In genomic region chr19:43699021-43699762, GRCm38 (mm10) we compare ENCODE assay signal across 19 mouse cellular contexts. TPM values are rescaled to one million over a fixed set of nuclear protein-coding genes. Genes with fewer than 3 reads are reported as not detected.
DNase-seq lines count a peak whose midpoint lies in the region; ATAC-seq and TF ChIP-seq lines count a peak whose summit lies in the region.
"Had no signal": no experiment of that assay in that cellular context is flagged by ENCODE, and none has a peak within 500 bp of the region (broad histone marks: within the 10 kb centered on the region; RNA-seq: fewer than 3 reads in every experiment).

No protein-coding gene starts in this region.

- 42% methylated on average over 11 of the region's 11 CpGs for WGBS in intestine, postnatal 0 days

- no peaks in the 10 kb centered on the region for H3K4me1 ChIP-seq in intestine, postnatal 0 days (replicated peaks; ENCODE audit: control insufficient read depth, insufficient read depth, low read length)
- H3K4me1 ChIP-seq: forebrain, embryonic 13.5 days; limb, embryonic 15.5 days had no signal

- no peaks in the 10 kb centered on the region for H3K9me3 ChIP-seq in intestine, postnatal 0 days (ENCODE audit: control insufficient read depth)
- H3K9me3 ChIP-seq: forebrain, embryonic 13.5 days; G1E; limb, embryonic 15.5 days; liver, embryonic 15.5 days had no signal

- H3K9ac ChIP-seq in intestine, postnatal 0 days (ENCODE audit: low read depth, low read length) = no peak overlapping the region
- H3K9ac ChIP-seq: forebrain, embryonic 13.5 days; limb, embryonic 15.5 days; liver, embryonic 15.5 days had no signal

- no peaks in the 10 kb centered on the region for H3K27me3 ChIP-seq in intestine, postnatal 0 days (replicated peaks; ENCODE audit: control insufficient read depth, insufficient read depth, low read length)
- H3K27me3 ChIP-seq: forebrain, embryonic 13.5 days; limb, embryonic 15.5 days; liver, embryonic 15.5 days had no signal

- H3K36me3 ChIP-seq in intestine, postnatal 0 days (ENCODE audit: control insufficient read depth, insufficient read depth) = peaks cover 29% of the 10 kb centered on the region

- no peak overlapping the region for H3K4me3 ChIP-seq in left cerebral cortex, adult 2 months
- H3K4me3 ChIP-seq in intestine, postnatal 0 days (ENCODE audit: low read depth, low read length) = no peak overlapping the region
- H3K4me3 ChIP-seq: forebrain, embryonic 13.5 days; gastrocnemius, adult 2 months; limb, embryonic 15.5 days; liver, embryonic 15.5 days had no signal

- intact Hi-C loops in left cerebral cortex, adult 2 months (cut with DNase I) = no loop called here
- intact Hi-C loops in left cerebral cortex, postnatal 10 days (cut with DNase I) = no loop called here

- ATAC-seq in intestine, postnatal 0 days = no peak
- ATAC-seq: CD4-positive, CD25-positive, alpha-beta regulatory T cell, adult 4 months; forebrain, embryonic 13.5 days had no signal

- peak overlapping the region; percentile 63 for H3K27ac ChIP-seq in left cerebral cortex, adult 2 months
- peak overlapping the region; percentile 46; the same call in 1 of the 2 replicates for H3K27ac ChIP-seq in intestine, postnatal 0 days (ENCODE audit: low read depth, low read length)
- H3K27ac ChIP-seq: forebrain, embryonic 13.5 days; gastrocnemius, adult 2 months; limb, embryonic 15.5 days; liver, embryonic 15.5 days had no signal

- no peak overlapping the region for H3K4me2 ChIP-seq in intestine, postnatal 0 days (replicated peaks; ENCODE audit: low read depth)
- H3K4me2 ChIP-seq: forebrain, embryonic 13.5 days; heart, embryonic 11.5 days; limb, embryonic 15.5 days; liver, embryonic 15.5 days; midbrain, embryonic 11.5 days had no signal

- no peak for TF ChIP-seq CTCF in left cerebral cortex, adult 2 months (IDR thresholded peaks at IDR 0.05)
- TF ChIP-seq CTCF in intestine, postnatal 0 days (IDR thresholded peaks at IDR 0.05; ENCODE audit: low read depth) = no peak

- peak; percentile 46 to 65 for DNase-seq in frontal cortex, adult 2 months (ENCODE audit: extremely low spot score in 1 of 2, low spot score in 1 of 2)
- DNase-seq in frontal cortex, postnatal 14 days (ENCODE audit: low spot score in 2 of 2) = no peak
- DNase-seq in left cerebral cortex, adult 2 months (ENCODE audit: extremely low spot score in 1 of 2, low spot score in 2 of 2) = peak in 1 of 2 experiments; percentile 37
- no peak for DNase-seq in left cerebral cortex, postnatal 10 days (ENCODE audit: extremely low spot score in 1 of 2, low spot score in 2 of 2)
- DNase-seq in NIH3T3 (ENCODE audit: low read depth) = peak; percentile 24
- no peak for DNase-seq in testis, postnatal 14 days (ENCODE audit: low spot score)
- DNase-seq in urinary bladder, adult 18-20 months (ENCODE audit: low spot score in 2 of 2) = no peak
- DNase-seq: cerebellum, adult 2 months; cerebellum, postnatal 36 days; gastrocnemius, adult 2 months; heart, postnatal 10 days had no signal

RNA-seq across cellular contexts. Expression of gene Entpd7, which starts 9.7 kb away (rescaled TPM):
- polyA plus RNA-seq in frontal cortex, adult 2 months (2012; rRNA removed) = 8.7 and 9.3 TPM in 2 replicates
- 10 to 100 TPM; 21.7 to 22.4 TPM for total RNA-seq in left cerebral cortex, adult 2 months (2021)
- total RNA-seq in left cerebral cortex, postnatal 10 days (2021) = 10 to 100 TPM; 24.6 to 25.7 TPM
- 61.5 and 65.2 TPM in 2 replicates for polyA plus RNA-seq in intestine, postnatal 0 days (2015; fragmentation: Nextera tagmentation; extraction: Ambion mirVana)

RNA-seq across cellular contexts. Expression of gene Slc25a28, which starts 24.5 kb away (rescaled TPM):
- 101 and 102 TPM in 2 replicates for polyA plus RNA-seq in frontal cortex, adult 2 months (2012; rRNA removed)
- total RNA-seq in left cerebral cortex, adult 2 months (2021) = 10 to 100 TPM; 43.3 to 46.3 TPM
- 10 to 100 TPM; 34.7 to 38.3 TPM for total RNA-seq in left cerebral cortex, postnatal 10 days (2021)
- 20.6 and 20.7 TPM in 2 replicates for polyA plus RNA-seq in intestine, postnatal 0 days (2015; fragmentation: Nextera tagmentation; extraction: Ambion mirVana)

RNA-seq across cellular contexts. Expression of gene Cutc, which starts 53.6 kb away (rescaled TPM):
- polyA plus RNA-seq in frontal cortex, adult 2 months (2012; rRNA removed) = 8.1 and 8.7 TPM in 2 replicates
- total RNA-seq in left cerebral cortex, adult 2 months (2021) = 1 to 10 TPM; 6.1 to 6.9 TPM
- 1 to 10 TPM; 3.1 to 3.7 TPM for total RNA-seq in left cerebral cortex, postnatal 10 days (2021)
- polyA plus RNA-seq in intestine, postnatal 0 days (2015; fragmentation: Nextera tagmentation; extraction: Ambion mirVana) = 21.2 and 23.2 TPM in 2 replicates

RNA-seq across cellular contexts. Expression of gene Cox15, which starts 53.6 kb away (rescaled TPM):
- 15.0 and 15.4 TPM in 2 replicates for polyA plus RNA-seq in frontal cortex, adult 2 months (2012; rRNA removed)
- 10 to 100 TPM; 13.9 to 15.5 TPM for total RNA-seq in left cerebral cortex, adult 2 months (2021)
- 10 to 100 TPM; 17.6 to 22.1 TPM for total RNA-seq in left cerebral cortex, postnatal 10 days (2021)
- 15.3 and 16.8 TPM in 2 replicates for polyA plus RNA-seq in intestine, postnatal 0 days (2015; fragmentation: Nextera tagmentation; extraction: Ambion mirVana)

Comparison
In these comparisons a context has a peak if more than half of its experiments do, and no peak if none do; other contexts are left out.
1. DNase-seq: peak in frontal cortex, adult 2 months (2 of 2) and NIH3T3 (single experiment); none in frontal cortex, postnatal 14 days (0 of 2), left cerebral cortex, postnatal 10 days (0 of 2), testis, postnatal 14 days (single experiment) and urinary bladder, adult 18-20 months (0 of 2).